Mouse (Mus musculus) liver, embryonic 13.5 days (tissue): Measurements from ENCODE around the gene Frrs1l. TPM values are rescaled to one million over a fixed set of nuclear protein-coding genes. Genes with fewer than 3 reads are reported as not detected.

ENCODE experiments used
- ATAC-seq: fragments of 200-750 bp; cut with Nextera tagmentation; 2 replicates; pipeline ENCODE4 v1.8.0; 2017; ENCODE audit warnings: low read depth, mild to moderate bottlenecking, moderate number of reproducible peaks, moderate library complexity
- DNase-seq: peaks from one replicate; pipeline ENCODE4 v3.0.0; 2022
- H3K27ac ChIP-seq: fragments of 300-500 bp; sonication (generic); 2 replicates; pipeline ENCODE4 v1.5.1; 2015; ENCODE audit warnings: moderate library complexity, mild to moderate bottlenecking, inconsistent platforms
- H3K27me3 ChIP-seq: fragments of 300-500 bp; sonication (generic); 2 replicates; pipeline ENCODE4 v1.6.1; 2015; ENCODE audit warnings: mild to moderate bottlenecking, inconsistent platforms
- H3K36me3 ChIP-seq: fragments of 300-500 bp; sonication (generic); 2 replicates; pipeline ENCODE4 v1.6.1; 2015; ENCODE audit warnings: mild to moderate bottlenecking, inconsistent platforms
- H3K4me1 ChIP-seq: fragments of 300-500 bp; sonication (generic); replicated peaks from 2 replicates; pipeline ENCODE4 v1.6.1; 2015; ENCODE audit warnings: inconsistent platforms
- H3K4me2 ChIP-seq: fragments of 300-500 bp; sonication (generic); 2 replicates; pipeline ENCODE4 v1.6.1; 2015; ENCODE audit warnings: inconsistent platforms, mild to moderate bottlenecking, moderate library complexity
- H3K4me3 ChIP-seq: fragments of 300-500 bp; sonication (generic); replicated peaks from 2 replicates; pipeline ENCODE4 v1.5.1; 2015; ENCODE audit warnings: mild to moderate bottlenecking, inconsistent platforms
- H3K9ac ChIP-seq: fragments of 300-500 bp; sonication (generic); 2 replicates; pipeline ENCODE4 v1.6.1; 2015; ENCODE audit warnings: mild to moderate bottlenecking, inconsistent platforms
- H3K9me3 ChIP-seq: fragments of 300-500 bp; sonication (generic); replicated peaks from 2 replicates; pipeline ENCODE4 v1.6.1; 2016; ENCODE audit warnings: inconsistent platforms
- WGBS: fragments of 180-500 bp; shearing (Covaris S2); methylation state at CpG from one replicate; pipeline ENCODE4 v1.1.7; 2015; ENCODE audit not compliant: insufficient replicate concordance; 5-methylcytosine and 5-hydroxymethylcytosine counted together
- polyA plus RNA-seq: library from polyadenylated mRNA; unstranded; fragments of >200 nt; fragmentation: Nextera tagmentation; extraction: Ambion mirVana; gene quantifications from 2 replicates; pipeline ENCODE4 v1.2.1, GENCODE M21; 2015

Frrs1l gene
- polyA plus RNA-seq, 1 experiment from 2014 or later = 0.09 TPM

- no peaks in the 10 kb centered on the region for H3K36me3 ChIP-seq
- peaks cover 69% of the 10 kb centered on the region for H3K4me1 ChIP-seq
- H3K4me3 ChIP-seq = no peak overlapping the region
- no peak overlapping the region for H3K4me2 ChIP-seq
- ATAC-seq = no peak
- H3K27ac ChIP-seq = no peak overlapping the region
- H3K9me3 ChIP-seq = no peaks in the 10 kb centered on the region
- WGBS = 81% methylated on average over 1 of the region's 1 CpGs
- DNase-seq = no peak
- H3K9ac ChIP-seq = no peak overlapping the region
- no peaks in the 10 kb centered on the region for H3K27me3 ChIP-seq
These were observed 47.6 kb downstream of the Frrs1l start for GRCm38 (mm10) chr4:56942567-56942966.

- H3K9me3 ChIP-seq = no peaks in the 10 kb centered on the region
- DNase-seq (no peak), ATAC-seq (no peak)
- 76% methylated on average over 4 of the region's 4 CpGs for WGBS
- H3K4me3 ChIP-seq = no peak overlapping the region
- peaks cover 68% of the 10 kb centered on the region for H3K4me1 ChIP-seq
- no peak overlapping the region for H3K27ac ChIP-seq
- H3K4me2 ChIP-seq = no peak overlapping the region
- H3K27me3 ChIP-seq = no peaks in the 10 kb centered on the region
- no peak overlapping the region for H3K9ac ChIP-seq
- H3K36me3 ChIP-seq = no peaks in the 10 kb centered on the region
These were observed 48.7 kb downstream of the Frrs1l start for GRCm38 (mm10) chr4:56941481-56941880.

DNA sequence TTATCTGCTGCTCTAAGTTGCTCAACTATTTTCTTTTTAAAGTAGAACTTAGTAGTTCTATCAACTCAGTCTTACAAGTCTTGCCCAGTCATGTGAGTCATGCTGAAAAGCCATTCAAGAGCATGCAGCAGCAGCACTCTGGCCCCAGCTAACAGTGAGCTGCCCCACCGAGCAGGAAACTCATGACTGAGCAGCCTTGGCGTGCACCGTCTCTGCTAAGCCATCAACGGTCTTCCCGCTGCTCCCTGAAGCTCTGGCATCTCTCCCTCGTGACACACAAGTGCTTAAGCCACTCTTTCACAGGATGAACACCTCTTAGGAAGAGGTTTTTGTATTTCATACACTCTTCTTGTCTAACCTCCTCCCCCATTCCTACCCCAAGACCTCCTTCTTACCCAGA is 53.1 kb downstream of the Frrs1l start:
- peaks cover 29% of the 10 kb centered on the region for H3K4me1 ChIP-seq
- no peak for DNase-seq
- no peak for ATAC-seq

GRCm38 (mm10) chr4:56935327-56935726 is 54.9 kb downstream of the Frrs1l start:
- no peak for ATAC-seq

More for the DNA sequence above, 53.1 kb downstream of the Frrs1l start:
- Histone ChIP-seq H3K4me3 (no peak overlapping the region), H3K27me3 (no peaks in the 10 kb centered on the region), H3K27ac (no peak overlapping the region), H3K9ac (no peak overlapping the region), H3K4me2 (no peak overlapping the region), H3K36me3 (peaks cover 26% of the 10 kb centered on the region), H3K9me3 (no peaks in the 10 kb centered on the region)
- 51% methylated on average over 6 of the region's 6 CpGs for WGBS

GRCm38 (mm10) chr4:56933154-56933553 is 57.0 kb downstream of the Frrs1l start:
- DNase-seq = no peak
- no peak overlapping the region for H3K4me3 ChIP-seq
- no peak overlapping the region for H3K27ac ChIP-seq
- 0 out of 2 replicates have a peak, but pooled peaks cover 4% of the 10 kb centered on the region for H3K4me1 ChIP-seq
- no peaks in the 10 kb centered on the region for H3K9me3 ChIP-seq
- no peak for ATAC-seq
- H3K4me2 ChIP-seq = no peak overlapping the region
- 73% methylated on average over 4 of the region's 4 CpGs for WGBS
- H3K36me3 ChIP-seq = peaks cover 39% of the 10 kb centered on the region
- no peak overlapping the region for H3K9ac ChIP-seq
- H3K27me3 ChIP-seq = no peaks in the 10 kb centered on the region

More at GRCm38 (mm10) chr4:56935327-56935726, 54.9 kb downstream of the Frrs1l start:
- Histone ChIP-seq H3K27ac (no peak overlapping the region), H3K4me1 (peaks cover 17% of the 10 kb centered on the region), H3K36me3 (peaks cover 35% of the 10 kb centered on the region), H3K9me3 (no peaks in the 10 kb centered on the region), H3K4me2 (no peak overlapping the region), H3K9ac (no peak overlapping the region), H3K27me3 (no peaks in the 10 kb centered on the region), H3K4me3 (no peak overlapping the region)
- no peak for DNase-seq
- WGBS = no CpG with 5 or more reads among the region's 1 CpGs

- DNase-seq (no peak), ATAC-seq (no peak)
- WGBS = 51% methylated on average over 7 of the region's 7 CpGs
These were observed 58.1 kb downstream of the Frrs1l start for GRCm38 (mm10) chr4:56932096-56932495.

GRCm38 (mm10) chr4:56930312-56930711 is 59.9 kb downstream of the Frrs1l start:
- Histone ChIP-seq H3K9ac (no peak overlapping the region), H3K36me3 (peaks cover 51% of the 10 kb centered on the region), H3K4me1 (no peaks in the 10 kb centered on the region), H3K9me3 (no peaks in the 10 kb centered on the region), H3K4me2 (no peak overlapping the region), H3K27ac (no peak overlapping the region), H3K4me3 (no peak overlapping the region), H3K27me3 (no peaks in the 10 kb centered on the region)
- DNase-seq (no peak), ATAC-seq (no peak)
- 71% methylated on average over 4 of the region's 4 CpGs for WGBS

More at GRCm38 (mm10) chr4:56932096-56932495, 58.1 kb downstream of the Frrs1l start:
- H3K36me3 ChIP-seq = peaks cover 41% of the 10 kb centered on the region
- H3K4me2 ChIP-seq = no peak overlapping the region
- H3K4me3 ChIP-seq = no peak overlapping the region
- no peaks in the 10 kb centered on the region for H3K27me3 ChIP-seq
- no peak overlapping the region for H3K9ac ChIP-seq
- no peaks in the 10 kb centered on the region for H3K9me3 ChIP-seq
- no peak overlapping the region for H3K27ac ChIP-seq
- H3K4me1 ChIP-seq = no peaks in the 10 kb centered on the region

- ATAC-seq = no peak
- Histone ChIP-seq H3K4me3 (no peak overlapping the region), H3K27me3 (no peaks in the 10 kb centered on the region), H3K9ac (no peak overlapping the region), H3K36me3 (peaks cover 55% of the 10 kb centered on the region), H3K27ac (no peak overlapping the region), H3K4me1 (peaks cover 4% of the 10 kb centered on the region; the same call in 1 of the 2 replicates), H3K4me2 (no peak overlapping the region), H3K9me3 (no peaks in the 10 kb centered on the region)
- DNase-seq = no peak
- WGBS = 71% methylated on average over 4 of the region's 4 CpGs
These were observed 63.2 kb downstream of the Frrs1l start for GRCm38 (mm10) chr4:56926971-56927370.

- ATAC-seq = peak; percentile 62
- Histone ChIP-seq H3K4me1 (peaks cover 4% of the 10 kb centered on the region; the same call in 1 of the 2 replicates), H3K9ac (no peak overlapping the region), H3K36me3 (peaks cover 49% of the 10 kb centered on the region), H3K27me3 (no peaks in the 10 kb centered on the region), H3K4me3 (no peak overlapping the region), H3K4me2 (no peak overlapping the region), H3K9me3 (no peaks in the 10 kb centered on the region), H3K27ac (no peak overlapping the region)
- 73% methylated on average over 11 of the region's 11 CpGs for WGBS
- no peak for DNase-seq
These were observed 68.0 kb downstream of the Frrs1l start for GRCm38 (mm10) chr4:56922229-56922628.

DNA sequence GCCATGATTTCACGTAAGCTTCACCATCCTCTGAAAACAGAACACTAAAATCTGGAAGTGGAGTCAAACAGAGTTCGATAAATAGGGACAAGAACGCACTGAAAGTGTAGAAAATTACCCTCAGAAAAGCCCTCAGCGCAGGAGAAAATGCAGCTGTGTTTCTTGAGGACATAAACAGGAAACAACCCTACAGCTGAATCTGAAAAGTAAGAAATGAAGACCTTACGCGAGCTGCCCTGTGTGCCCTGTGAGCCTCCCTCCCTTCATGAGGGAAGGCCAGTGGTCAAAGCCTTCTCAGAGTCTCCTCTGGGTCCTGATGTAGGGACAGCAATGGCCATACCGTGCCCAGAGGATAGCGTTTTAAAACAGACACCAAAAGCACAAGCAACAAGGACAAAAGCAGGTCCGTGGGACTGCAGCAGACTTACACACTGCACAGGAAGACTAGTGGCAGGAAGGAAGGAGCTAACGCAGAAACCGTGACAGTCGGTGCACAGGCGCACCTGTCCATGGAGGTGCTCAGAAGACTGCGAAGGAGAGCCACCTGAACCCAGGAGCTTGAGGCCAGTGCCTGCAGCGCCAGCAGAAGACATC is 74.4 kb downstream of the Frrs1l start:
- H3K4me3 ChIP-seq = no peak overlapping the region
- no peak overlapping the region for H3K9ac ChIP-seq
- no peaks in the 10 kb centered on the region for H3K4me1 ChIP-seq
- H3K36me3 ChIP-seq = peaks cover 51% of the 10 kb centered on the region
- H3K27ac ChIP-seq = no peak overlapping the region
- DNase-seq = no peak
- H3K9me3 ChIP-seq = no peaks in the 10 kb centered on the region
- ATAC-seq = no peak
- H3K27me3 ChIP-seq = no peaks in the 10 kb centered on the region
- WGBS = 82% methylated on average over 15 of the region's 15 CpGs
- H3K4me2 ChIP-seq = no peak overlapping the region

DNA sequence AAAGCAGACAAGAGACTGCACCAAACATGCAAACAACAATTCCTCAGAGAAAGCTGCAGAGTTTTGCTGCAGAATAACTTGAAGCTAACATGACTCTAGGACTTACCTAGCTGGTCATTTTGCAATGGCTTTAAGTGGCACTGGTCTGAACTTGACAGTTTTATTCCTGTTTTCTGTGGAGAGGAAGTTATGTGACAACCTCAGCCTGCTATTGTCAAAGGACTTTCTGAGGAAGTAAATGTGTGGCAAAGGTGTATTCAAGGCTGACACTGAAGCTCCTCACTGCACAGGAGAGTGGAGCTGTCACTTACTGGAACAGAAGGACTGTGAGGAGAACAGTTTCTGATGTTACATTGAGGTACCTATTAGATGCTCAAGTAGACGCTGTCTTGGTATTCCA is 75.4 kb downstream of the Frrs1l start:
- DNase-seq = no peak
- WGBS = 65% methylated on average over 1 of the region's 1 CpGs
- Histone ChIP-seq H3K9me3 (no peaks in the 10 kb centered on the region), H3K36me3 (peaks cover 62% of the 10 kb centered on the region), H3K9ac (no peak overlapping the region), H3K4me3 (no peak overlapping the region), H3K4me2 (no peak overlapping the region), H3K27me3 (no peaks in the 10 kb centered on the region), H3K4me1 (no peaks in the 10 kb centered on the region), H3K27ac (no peak overlapping the region)
- ATAC-seq = no peak

- 81% methylated on average over 6 of the region's 6 CpGs for WGBS
- no peak overlapping the region for H3K27ac ChIP-seq
- no peak overlapping the region for H3K4me2 ChIP-seq
- ATAC-seq (no peak), DNase-seq (no peak)
- H3K27me3 ChIP-seq = no peaks in the 10 kb centered on the region
- H3K4me3 ChIP-seq = no peak overlapping the region
- H3K9me3 ChIP-seq = no peaks in the 10 kb centered on the region
- H3K36me3 ChIP-seq = peaks cover 62% of the 10 kb centered on the region
- H3K4me1 ChIP-seq = no peaks in the 10 kb centered on the region
- no peak overlapping the region for H3K9ac ChIP-seq
These were observed 75.9 kb downstream of the Frrs1l start for GRCm38 (mm10) chr4:56914338-56914737.
